Mouse (Mus musculus) brain, embryonic 18.5 days (tissue): ENCODE measurements around the gene Scly.

Experiments used
- DNase-seq: peaks from one replicate; pipeline ENCODE4 v3.0.0-alpha.2; 2012; ENCODE audit warnings: low read depth, low spot score

Gene Scly

GRCm38 (mm10) chr1:91299707-91300426 is 1.7 kb downstream of the Scly start:
- no peak for DNase-seq

GRCm38 (mm10) chr1:91301206-91301920 is 3.2 kb downstream of the Scly start:
- no peak for DNase-seq

GRCm38 (mm10) chr1:91302021-91302420 is 3.9 kb downstream of the Scly start:
- no peak for DNase-seq

- DNase-seq, result no peak
Measured at GRCm38 (mm10) chr1:91304621-91305020, 6.5 kb downstream of the Scly start.

DNA sequence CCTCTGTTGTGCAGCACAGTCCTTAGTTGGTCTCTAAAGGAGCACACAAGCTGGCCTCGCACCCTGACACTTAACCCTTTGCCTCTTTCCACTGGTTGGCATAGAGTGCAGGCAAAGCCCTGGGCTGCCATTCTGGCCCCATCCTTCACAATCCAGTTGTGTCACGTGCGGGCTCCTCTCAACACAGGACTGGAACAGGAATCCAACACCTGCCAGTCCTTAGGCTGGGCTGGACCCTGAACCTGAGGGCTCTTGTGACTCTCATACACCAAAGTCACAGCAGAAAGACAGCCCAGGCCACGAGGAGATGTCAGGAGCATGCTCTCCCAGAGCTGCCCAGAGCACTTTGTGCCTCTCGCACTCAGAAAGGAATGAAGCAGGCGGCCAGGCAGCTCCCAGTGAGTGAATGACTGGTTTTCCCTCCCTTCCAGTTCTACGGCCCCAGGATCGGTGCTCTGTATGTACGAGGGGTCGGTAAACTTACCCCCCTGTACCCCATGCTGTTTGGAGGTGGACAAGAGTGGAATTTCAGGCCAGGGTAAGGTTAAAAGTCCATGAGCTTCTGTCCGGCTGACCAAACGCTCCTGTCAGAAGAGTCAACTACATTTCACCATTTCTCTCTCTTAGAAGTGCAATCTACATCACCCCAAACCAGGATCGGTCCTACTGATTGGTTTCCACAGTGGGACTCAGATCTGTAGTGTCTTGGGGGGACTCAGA is 11.4 kb downstream of the Scly start:
- DNase-seq, result no peak

- no peak for DNase-seq
Measured at GRCm38 (mm10) chr1:91312273-91312672, 14.1 kb downstream of the Scly start.

DNA sequence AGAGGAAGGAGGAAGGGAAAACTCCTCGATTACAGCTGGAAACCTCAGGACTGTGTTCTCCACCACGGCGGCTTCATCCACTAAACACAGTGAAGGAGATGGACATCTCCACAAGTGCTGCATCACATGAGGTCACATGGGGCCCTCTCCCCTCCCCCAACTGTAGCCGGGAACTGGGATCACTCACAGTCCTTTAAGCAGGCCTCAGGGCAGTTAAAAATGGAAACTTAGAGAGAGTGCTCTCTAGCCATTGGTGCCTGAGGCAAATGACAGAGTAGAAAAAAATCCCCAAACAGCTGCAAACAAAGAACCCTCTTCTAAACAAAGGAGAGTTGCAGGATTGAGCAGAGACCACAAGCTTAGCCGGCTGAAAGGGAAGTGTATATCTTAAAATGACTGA is 15.1 kb downstream of the Scly start:
- no peak for DNase-seq

GRCm38 (mm10) chr1:91317656-91318055 is 19.5 kb downstream of the Scly start:
- DNase-seq, result no peak

DNA sequence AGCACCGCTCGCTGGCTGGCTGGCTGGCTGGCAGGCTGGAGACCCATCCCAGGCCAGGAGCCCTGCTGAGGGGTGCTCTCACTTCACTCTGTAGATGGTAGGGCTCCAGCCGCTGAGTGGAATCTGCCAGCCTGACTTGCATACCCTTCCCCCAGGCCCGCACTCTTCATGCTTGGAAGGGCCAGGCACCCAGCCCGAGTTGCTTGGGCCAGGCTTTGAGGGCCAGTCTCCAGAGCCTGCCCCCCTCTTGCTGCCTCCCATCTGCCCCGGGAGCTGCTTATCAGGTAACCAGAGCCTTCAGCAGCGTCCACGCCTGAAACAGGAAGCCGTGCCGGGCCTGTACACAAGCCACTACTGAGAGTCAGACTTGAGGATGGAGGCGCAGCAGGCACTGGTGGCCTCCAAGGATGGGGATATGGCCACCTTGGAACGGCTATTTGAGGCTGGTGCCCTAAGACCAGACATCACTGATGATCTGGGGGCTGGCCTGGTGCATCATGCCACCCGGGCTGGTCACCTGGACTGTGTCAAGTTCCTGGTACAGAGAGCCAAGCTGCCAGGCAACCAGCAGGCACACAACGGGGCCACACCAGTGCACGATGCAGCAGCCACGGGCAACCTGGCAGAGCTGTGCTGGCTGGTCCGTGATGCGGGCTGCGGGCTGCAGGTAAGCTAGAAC is 23.8 kb downstream of the Scly start, which contains the start of gene Espnl:
Espnl (plus strand) TSS at position 316 of the 679 bp plus-strand sequence.
- no peak for DNase-seq

GRCm38 (mm10) chr1:91324646-91325045 is 26.5 kb downstream of the Scly start:
- DNase-seq, result no peak

GRCm38 (mm10) chr1:91325488-91326042 is 27.4 kb downstream of the Scly start:
- DNase-seq, result no peak

DNA sequence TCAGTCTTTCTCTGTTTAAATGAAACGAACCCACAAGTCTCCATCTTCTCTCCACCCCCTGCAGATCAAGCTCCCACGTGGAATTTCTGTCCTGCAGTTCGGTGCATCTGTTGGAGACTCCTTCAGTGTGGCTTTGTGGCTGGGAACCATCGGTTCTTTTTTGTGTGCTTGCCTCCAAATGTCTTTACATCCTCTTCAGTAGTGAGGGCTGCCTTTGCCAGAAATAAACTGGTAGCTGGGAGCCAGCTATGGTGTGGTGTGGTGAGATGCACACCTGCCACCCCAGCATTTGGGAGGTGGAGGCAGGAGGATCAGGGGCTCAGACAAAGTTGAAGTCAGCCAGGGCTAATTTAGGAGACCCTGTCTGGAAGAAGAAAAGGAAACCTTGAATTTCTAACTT is 34.0 kb downstream of the Scly start:
- no peak for DNase-seq

DNA sequence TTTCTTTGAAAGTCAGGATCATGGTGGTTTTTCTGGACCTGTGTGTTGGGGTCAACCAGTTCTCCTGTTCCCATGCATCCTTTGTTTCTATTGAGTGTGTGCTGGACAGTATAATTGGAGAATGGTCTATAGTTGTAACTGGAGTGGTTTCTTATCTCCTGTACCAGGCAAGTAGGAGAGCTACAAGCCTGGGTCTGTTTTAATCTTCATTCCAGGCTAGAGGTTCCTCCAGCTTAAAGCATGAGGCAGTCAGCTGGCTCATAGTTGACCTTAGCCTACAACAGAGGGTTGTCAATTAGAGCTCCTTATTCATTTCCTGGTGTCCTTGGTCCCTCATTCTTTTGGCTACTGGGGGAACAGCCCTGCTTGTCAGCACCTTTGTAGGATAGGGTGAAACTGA is 35.4 kb downstream of the Scly start:
- DNase-seq, result no peak

- DNase-seq, result no peak
Measured at GRCm38 (mm10) chr1:91337355-91337754, 39.2 kb downstream of the Scly start.

DNA sequence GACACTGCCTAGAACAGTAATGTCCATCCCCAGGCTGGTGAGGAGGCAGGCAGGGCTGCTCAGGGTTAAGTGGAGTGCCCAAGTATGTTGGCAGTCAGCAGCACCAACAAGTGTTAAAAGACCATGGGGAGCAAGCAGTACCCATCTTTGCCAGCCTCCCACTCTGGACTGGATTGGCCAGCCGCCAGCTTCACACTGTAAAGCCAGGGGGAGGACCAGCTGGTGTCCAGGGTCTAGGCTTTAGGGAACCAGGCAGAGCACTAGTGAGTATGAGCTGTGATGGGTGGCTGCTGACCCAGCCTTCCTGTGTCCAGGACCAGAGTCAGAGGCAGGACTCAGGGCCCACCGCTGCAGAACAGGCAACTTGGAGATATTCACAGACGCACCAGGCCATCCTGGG is 45.9 kb downstream of the Scly start:
- no peak for DNase-seq

DNA sequence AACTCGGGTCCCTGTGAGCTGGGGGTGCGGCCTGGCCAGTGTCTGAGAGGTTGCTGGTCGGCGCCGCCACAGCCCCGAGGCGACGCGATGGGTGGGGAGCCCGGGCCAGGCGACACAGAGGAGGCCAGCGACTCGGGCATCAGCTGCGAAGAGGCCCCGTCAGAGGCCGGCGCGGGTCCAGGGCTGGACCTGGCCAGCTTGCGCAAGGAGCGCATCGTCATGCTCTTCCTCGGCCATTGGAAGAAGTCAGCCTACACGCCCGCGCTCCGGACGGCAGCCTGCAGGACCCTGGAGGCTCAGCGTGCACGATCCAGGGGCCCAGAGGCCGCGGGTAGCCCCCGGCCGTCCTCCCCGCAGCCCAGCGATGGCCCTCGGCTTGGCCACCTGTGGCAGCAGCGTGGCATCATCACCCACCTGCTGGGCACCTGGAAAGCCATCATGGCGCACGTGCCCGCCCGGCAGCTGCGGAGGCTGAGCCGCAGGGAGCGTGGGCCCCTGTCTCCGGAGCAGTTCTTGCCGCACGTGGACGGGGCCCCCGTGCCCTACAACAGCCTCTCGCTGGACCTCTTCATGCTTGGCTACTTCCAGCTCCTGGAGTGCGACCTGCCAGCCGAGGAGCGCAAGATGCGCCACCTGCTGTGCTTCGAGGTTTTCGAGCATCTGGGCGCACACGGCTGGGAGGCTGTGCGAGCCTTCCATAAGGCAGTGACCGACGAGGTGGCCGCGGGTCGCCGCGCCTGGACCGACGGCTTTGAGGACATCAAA is 47.0 kb downstream of the Scly start:
- DNase-seq, result no peak

- no peak for DNase-seq
Measured at GRCm38 (mm10) chr1:91346892-91347291, 48.8 kb downstream of the Scly start.

DNA sequence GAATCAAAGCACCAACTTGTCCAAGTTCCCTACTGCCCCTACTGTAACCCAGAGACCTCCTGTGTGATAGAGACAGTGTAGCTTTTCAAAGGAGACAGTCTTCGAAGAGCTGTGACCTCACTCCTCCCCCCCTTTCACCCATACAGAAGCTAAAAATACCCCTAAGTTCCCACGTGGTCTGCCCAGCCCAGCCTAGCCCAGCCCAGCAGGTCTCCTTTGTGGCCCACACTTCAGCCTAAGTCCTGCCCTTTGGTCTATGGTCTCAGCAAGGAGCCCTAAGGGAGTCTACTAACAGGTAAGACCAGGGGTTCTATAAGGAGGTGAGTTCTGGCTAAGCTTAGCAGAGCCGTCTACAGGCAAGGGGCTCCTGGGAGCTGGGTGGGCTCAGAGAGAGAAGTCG is 52.7 kb downstream of the Scly start, which contains the start of gene Klhl30:
Klhl30 (plus strand) TSS at position 176 of the 400 bp plus-strand sequence.
- no peak for DNase-seq

DNA sequence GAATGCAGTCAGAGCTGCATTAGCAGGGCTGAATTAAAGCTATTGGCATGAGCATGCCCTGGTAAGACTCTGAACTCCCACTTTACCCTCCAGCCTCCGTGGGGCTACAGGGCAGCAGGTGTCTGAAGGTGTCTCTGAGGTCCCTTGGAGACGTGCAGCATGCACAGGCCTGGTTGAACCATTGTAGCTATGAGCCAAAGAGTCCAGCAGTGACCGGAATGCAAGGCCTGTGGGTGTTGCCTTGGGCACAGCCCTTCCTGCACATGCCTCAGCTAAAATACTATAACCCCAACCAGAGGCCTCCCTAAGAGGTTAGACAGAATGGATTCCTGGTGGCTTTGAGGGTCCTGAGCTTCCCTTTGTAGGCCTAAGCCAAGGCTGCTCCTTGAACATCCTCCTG is 53.1 kb downstream of the Scly start:
- DNase-seq, result no peak

DNA sequence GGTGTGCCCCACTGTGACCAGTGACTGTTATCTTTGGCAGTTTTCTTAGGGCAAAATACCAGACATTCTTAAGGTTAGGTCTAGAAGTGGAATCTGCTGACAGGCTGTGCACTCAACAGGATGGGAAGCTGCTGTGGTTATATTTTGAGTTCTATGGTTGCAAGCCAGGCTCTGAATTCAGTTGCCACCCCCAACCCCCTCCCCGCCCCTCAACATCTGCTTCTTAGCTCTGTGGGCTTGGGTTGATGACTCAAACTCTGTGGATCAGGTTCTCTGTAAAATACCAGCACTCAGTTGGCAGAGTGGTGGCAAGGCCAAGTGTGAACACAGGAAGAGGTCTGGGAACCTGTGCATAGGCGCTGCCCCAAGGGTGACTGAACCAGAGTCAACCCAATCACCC is 54.1 kb downstream of the Scly start:
- no peak for DNase-seq

DNA sequence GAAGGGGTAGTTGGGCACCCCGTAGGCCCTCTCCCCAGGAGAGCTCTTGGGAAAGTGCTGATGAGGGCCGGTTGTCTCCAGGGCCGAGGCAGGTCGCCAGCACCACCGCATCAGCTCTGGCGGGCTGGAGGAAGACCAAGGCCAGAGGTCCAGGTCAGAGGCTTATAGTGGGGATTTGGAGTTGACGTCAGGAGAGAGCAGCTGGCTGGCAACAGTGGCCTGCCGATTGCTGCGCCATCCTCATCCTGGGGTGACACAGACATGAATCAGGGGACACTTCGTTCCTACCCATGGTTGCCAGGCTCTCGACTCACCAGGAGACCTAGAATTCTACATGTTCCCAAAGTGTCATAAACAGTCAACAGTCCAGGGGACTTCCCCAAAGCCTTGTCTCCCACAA is 58.0 kb downstream of the Scly start:
- no peak for DNase-seq
